In the genomic region with DNA sequence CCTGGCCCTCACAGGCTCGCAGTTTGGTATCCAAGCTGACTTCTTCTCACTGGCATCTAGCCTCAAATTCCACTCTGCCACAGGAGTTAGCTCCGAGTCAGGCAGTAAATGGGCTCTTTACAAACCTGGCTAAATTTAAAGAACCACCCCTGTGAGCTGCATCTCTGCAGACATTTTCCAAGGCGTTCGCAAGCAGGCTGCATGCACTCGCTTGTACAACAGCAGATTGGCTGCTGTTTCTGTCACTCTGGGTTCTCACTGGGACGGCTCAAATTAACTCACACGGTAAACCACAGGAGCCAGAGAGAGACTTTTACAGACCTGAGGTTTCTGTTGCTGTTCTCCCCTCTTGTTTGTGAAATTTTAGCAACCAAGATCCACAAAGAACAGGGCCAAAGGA, we compare ENCODE assay signal across 9 mouse cellular contexts.
DNase-seq lines count a peak whose midpoint lies in the region; ATAC-seq lines count a peak whose summit lies in the region.
"Had no signal": no experiment of that assay in that cellular context is flagged by ENCODE, and none has a peak within 500 bp of the region (broad histone marks: within the 10 kb centered on the region; RNA-seq: fewer than 3 reads in every experiment).

No protein-coding gene starts in this region.

- no peaks in the 10 kb centered on the region for H3K27me3 ChIP-seq in embryonic facial prominence, embryonic 14.5 days (replicated peaks; ENCODE audit: control insufficient read depth, insufficient read depth, low read length)

- peak overlapping the region; percentile 10 for H3K4me2 ChIP-seq in embryonic facial prominence, embryonic 14.5 days (ENCODE audit: low read depth, low read length)

- H3K27ac ChIP-seq in embryonic facial prominence, embryonic 14.5 days (replicated peaks; ENCODE audit: low read depth, low read length) = peak overlapping the region; percentile 23; the same call in 1 of the 2 replicates
- H3K27ac ChIP-seq: liver, embryonic 14.5 days had no signal

- no peaks in the 10 kb centered on the region for H3K9me3 ChIP-seq in embryonic facial prominence, embryonic 14.5 days (ENCODE audit: control insufficient read depth, low read length)

- intact Hi-C loops in gastrocnemius, postnatal 14 days (cut with DNase I; ENCODE audit: low total_unique reads) = no loop called here
- intact Hi-C loops in left cerebral cortex, postnatal 10 days (cut with DNase I) = loop anchor here (5.0 kb wide), 1 partner anchor 521 kb away; no protein-coding TSS in a partner anchor

- H3K4me3 ChIP-seq in embryonic facial prominence, embryonic 14.5 days (ENCODE audit: low read depth, low read length) = no peak overlapping the region

- peaks cover 24% of the 10 kb centered on the region for H3K4me1 ChIP-seq in embryonic facial prominence, embryonic 14.5 days (ENCODE audit: control insufficient read depth, insufficient read depth, low read length)

- ATAC-seq in embryonic facial prominence, embryonic 14.5 days (ENCODE audit: low read depth) = no peak

- WGBS in embryonic facial prominence, embryonic 14.5 days = 18% methylated on average over 7 of the region's 7 CpGs

- H3K36me3 ChIP-seq in embryonic facial prominence, embryonic 14.5 days (ENCODE audit: control insufficient read depth, insufficient read depth, low read length) = no peaks in the 10 kb centered on the region

- no peak overlapping the region for H3K9ac ChIP-seq in embryonic facial prominence, embryonic 14.5 days (ENCODE audit: low read depth, low read length)
- H3K9ac ChIP-seq: liver, embryonic 14.5 days had no signal

- peak; percentile 33 for DNase-seq in gastrocnemius, postnatal 14 days
- DNase-seq in gastrocnemius, adult 18-20 months (ENCODE audit: low spot score) = no peak
- DNase-seq in 416B (ENCODE audit: low read depth) = peak; percentile 8
- DNase-seq in embryonic facial prominence, embryonic 14.5 days (ENCODE audit: low spot score) = peak; percentile 88
- DNase-seq in left cerebral cortex, postnatal 10 days (ENCODE audit: extremely low spot score in 1 of 2, low spot score in 2 of 2) = peak; percentile 61 to 67
- DNase-seq in adrenal gland, adult 8-10 months = no peak
- no peak for DNase-seq in adrenal gland, adult (ENCODE audit: inconsistent age in 2 of 2, low spot score in 1 of 2)
- no peak for DNase-seq in c-Kit-positive CD71-positive TER-119-positive erythroid progenitor cells, embryonic 14.5 days (ENCODE audit: low spot score)

Comparison
In these comparisons a context has a peak if more than half of its experiments do, and no peak if none do; other contexts are left out.
1. DNase-seq: peak in gastrocnemius, postnatal 14 days (single experiment), 416B (single experiment), embryonic facial prominence, embryonic 14.5 days (single experiment) and left cerebral cortex, postnatal 10 days (2 of 2); none in gastrocnemius, adult 18-20 months (single experiment), adrenal gland, adult 8-10 months (single experiment), adrenal gland, adult (0 of 2) and c-Kit-positive CD71-positive TER-119-positive erythroid progenitor cells, embryonic 14.5 days (single experiment).